Mouse (Mus musculus) adrenal gland, adult 18-20 months (tissue): ENCODE measurements around the gene Lrrc45. TPM values are rescaled to one million over a fixed set of nuclear protein-coding genes. Genes with fewer than 3 reads are reported as not detected.
A peak's percentile ranks its signal among the peaks of the same experiment; 100 is the strongest.
"Not testable (repeated sequence)": the region's sequence is repeated elsewhere in the genome, so short reads cannot be mapped to it uniquely, and the experiment has no call there.

Experiments
- DNase-seq, 2 experiments: peaks; one replicate each; pipeline ENCODE4 v3.0.0; 2021 to 2022; ENCODE audit warnings: low spot score in 2 of 2
- total RNA-seq, 2 experiments: library from RNA; stranded (reverse); gene quantifications; 1 replicate in 1 of 2; 2 replicates in 1 of 2; pipeline ENCODE4 v1.2.3; 2021

Lrrc45 gene
- total RNA-seq, 2 experiments from 2014 or later: 24.6 to 30.3 TPM

DNA sequence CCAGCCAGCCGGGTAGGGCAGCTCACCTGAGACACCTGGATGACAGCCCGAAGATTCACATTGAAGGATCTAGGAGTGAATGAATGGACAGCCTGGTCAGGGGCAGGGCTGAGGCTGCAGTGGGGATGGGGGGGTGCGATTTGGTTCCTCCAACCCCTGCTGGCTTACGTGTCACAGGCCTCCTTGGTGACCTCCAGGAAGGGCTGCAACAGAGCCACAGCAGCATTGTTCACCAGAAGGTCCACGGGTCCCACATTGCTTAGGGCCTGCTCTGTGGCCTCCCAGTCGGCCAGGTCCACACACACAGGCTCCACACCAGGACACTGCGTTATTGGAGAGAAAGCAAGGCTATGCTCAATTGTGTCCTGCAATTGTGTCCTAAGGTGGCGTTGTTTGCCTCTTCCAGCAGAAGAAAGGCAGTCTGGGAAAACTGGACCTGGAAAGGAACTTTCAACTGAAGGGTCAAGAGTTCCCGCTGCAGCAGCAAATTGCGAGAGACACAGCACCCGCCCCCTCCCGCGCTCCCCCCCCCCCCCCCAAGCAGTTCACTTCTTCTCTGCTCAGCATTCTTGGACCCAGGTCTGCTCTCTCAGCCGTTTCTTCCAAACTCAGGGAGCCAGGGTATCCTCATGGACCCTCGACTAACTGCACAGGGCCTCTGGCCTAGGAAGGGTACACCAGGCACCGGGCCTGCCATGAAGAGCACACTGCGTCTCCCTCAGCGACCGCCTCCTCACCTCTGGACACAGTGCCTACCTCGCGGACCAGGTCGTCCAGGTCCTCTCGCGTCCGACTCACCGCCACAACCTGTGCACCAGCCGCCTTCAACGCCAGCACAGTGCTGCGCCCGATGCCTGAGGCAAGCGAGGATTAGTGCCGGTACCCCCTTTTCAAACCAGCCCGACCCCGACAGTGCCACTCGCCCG lies 12.8 kb downstream of the Lrrc45 start:
- no peak for DNase-seq

DNA sequence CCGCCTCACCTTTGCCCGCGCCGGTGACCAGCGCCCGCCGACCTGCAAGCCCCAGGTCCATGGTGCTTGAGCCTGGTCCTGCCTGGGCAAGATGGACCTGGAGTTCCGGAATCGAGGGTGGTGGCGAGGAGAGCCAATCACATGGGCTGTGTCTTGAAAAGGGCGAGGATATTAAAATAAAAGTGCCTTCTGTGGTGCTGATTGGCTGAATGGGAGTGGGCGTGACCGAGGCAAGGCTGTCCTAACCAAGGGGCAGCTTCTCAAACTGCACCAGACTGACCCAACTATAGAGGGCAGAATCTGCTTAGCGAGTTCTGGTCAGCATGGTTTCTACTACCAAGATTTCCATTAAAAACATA lies 13.4 kb downstream of the Lrrc45 start, which contains the start of gene Dcxr:
Gene Dcxr, minus strand, starts transcription at position 113 of the 359 bp plus-strand sequence.
- peak; percentile 72 to 79 for DNase-seq

DNA sequence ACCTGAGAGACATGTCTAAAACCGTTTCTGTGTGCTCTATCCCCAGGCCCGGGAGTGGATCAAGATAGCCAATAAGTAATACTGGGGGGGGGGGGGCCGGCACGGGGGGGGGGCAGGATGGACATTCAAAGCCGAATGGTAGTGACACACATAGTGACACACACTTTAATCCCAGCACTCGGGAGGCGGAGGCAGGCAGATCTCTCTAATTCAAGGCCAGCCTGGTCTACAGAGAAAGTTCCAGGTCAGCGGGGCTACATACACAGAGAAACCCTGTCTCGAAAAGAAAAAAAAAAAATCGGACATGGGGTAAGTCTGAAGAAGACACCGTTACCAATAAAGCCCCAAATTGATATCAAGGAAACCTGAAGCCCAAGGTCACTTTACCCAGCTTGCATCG lies 13.8 kb downstream of the Lrrc45 start:
- DNase-seq: no peak

DNA sequence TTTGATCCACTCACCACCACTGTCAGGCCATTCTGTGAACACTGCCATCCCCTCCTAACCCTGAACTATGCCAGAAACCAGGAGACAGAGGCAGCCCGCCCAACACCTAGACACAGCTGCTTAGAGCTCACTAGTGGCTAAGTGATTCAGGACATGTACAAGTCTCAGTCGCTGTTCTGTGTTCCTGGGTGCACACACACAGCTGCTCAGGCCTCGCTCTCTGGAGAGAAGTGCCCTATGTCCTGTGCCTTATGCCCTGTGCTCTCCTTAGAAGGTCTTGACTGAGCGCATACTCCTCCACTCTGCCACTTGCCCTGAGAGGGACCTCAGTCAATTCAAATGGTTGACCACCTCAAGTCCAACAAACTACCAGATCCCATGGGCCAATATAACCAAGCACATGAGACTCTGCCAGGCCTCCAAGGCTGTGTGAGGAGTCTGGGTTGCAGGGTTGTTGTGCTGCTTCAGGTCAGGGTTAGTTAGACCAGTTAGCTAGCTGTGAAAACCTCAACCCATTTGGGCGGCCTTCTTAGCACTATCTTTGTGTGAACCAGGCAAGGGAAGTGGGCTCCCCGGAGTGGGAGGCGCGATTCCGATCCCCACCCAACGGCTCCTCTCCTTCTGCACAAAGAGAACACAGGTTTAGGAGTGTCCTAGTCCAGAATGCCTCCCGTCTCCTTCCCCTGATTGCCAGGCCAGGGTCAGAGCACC lies 15.0 kb downstream of the Lrrc45 start:
- no peak for DNase-seq

- DNase-seq: not testable (repeated sequence)
Observed at GRCm38 (mm10) chr11:120729432-120730050, 15.8 kb downstream of the Lrrc45 start.

- DNase-seq: no peak
Observed at GRCm38 (mm10) chr11:120730331-120730870, 16.7 kb downstream of the Lrrc45 start.

- DNase-seq: no peak
Observed at GRCm38 (mm10) chr11:120731395-120731794, 17.7 kb downstream of the Lrrc45 start.

- DNase-seq: peak in 1 of 2 experiments; percentile 16
Observed at GRCm38 (mm10) chr11:120731858-120732680, 18.3 kb downstream of the Lrrc45 start, which contains the start of gene Cbr2. Gene Cbr2, minus strand, starts transcription at chr11:120732114.

GRCm38 (mm10) chr11:120733521-120733920 lies 19.8 kb downstream of the Lrrc45 start:
- DNase-seq: peak in 1 of 2 experiments; percentile 21

DNA sequence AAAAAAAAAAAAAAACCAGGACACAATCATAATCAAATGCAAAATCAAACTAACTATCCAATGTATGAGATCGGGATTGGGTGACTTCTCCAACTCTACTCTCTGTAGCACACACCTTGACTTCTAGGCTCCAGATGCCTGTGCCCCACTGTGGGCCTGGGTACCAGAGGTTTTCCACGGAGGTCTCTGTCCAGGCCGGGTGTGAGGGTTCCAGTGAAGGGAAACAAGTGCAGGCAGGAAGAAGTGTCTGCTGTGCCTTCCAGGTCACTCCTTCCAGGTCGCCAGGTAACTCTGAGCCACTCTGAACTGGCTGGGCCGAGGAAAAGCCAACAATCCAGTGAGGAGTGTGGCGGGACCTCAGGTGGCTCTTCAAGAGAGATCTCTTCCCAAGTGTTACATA lies 22.7 kb downstream of the Lrrc45 start:
- DNase-seq: no peak

DNA sequence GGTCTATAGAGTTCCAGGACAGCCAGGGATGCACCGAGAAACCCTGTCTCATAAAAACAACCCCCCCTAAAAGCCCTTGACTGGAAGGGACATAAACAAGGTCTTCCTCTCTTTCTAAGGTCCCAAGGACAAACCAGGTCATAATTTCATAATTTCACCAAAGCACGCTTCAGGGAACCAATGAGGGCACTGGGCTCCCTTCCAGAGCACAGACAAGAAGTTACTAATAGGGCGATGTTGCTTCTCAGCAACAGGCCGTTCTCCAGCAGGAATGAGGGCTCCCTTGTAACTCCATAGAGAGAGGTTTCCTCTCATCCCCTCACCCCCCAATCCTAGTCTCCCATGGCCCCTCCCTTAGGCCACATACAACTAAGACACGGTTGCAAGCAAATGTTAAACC lies 27.3 kb downstream of the Lrrc45 start:
- DNase-seq: peak in 1 of 2 experiments; percentile 18

- no peak for DNase-seq
Observed at GRCm38 (mm10) chr11:120744121-120744701, 30.5 kb downstream of the Lrrc45 start.

GRCm38 (mm10) chr11:120747974-120748373 lies 34.2 kb downstream of the Lrrc45 start:
- no peak for DNase-seq

DNA sequence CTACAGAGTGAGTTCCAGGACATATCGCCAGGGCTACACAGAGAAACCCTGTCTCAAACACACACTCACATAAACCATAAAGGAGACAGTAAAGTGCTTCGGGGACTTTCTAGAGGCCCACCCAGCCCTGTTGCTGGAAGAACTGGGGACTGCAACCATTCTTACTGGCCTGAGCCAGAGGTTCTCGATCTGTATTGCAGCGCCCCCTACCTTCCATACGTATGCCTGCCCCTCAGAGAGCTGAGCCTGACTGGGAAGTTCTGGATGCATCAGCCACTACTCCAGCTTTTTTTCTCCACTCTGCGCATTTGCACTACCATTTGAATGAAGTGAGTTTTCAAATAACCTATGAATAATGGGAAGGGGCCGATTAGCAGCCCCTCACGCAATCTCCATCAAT lies 35.7 kb downstream of the Lrrc45 start:
- DNase-seq: peak in 1 of 2 experiments; percentile 49

- no peak for DNase-seq
Observed at GRCm38 (mm10) chr11:120751606-120752005, 37.9 kb downstream of the Lrrc45 start.

DNA sequence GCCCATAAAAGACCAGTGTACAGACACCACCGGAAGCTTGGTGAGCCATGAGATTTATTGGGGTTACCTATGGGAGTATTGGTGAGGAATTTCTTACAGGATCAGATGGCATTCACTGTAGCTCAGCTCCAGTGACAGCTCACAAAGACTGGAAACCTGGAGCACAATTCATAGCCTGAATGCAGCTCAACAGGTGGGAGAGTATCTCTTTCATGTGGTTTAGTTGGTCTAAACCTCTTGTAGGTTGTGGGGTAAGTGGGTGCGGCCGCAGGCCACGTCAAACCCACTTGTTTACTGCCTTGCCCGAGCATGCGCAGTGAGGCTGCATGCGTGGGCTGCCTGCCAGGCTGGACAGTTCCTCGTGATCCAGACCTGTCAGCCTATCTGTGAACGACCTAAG lies 46.5 kb downstream of the Lrrc45 start:
- DNase-seq: no peak

GRCm38 (mm10) chr11:120761811-120762671 lies 48.3 kb downstream of the Lrrc45 start:
- no peak for DNase-seq

GRCm38 (mm10) chr11:120762672-120763041 lies 48.9 kb downstream of the Lrrc45 start, which contains the start of gene Hmga1b:
Gene Hmga1b, plus strand, starts transcription at chr11:120762794.
- DNase-seq: not testable (repeated sequence)
